Mouse (Mus musculus) heart, adult 9 months (tissue): ENCODE results near the gene Col26a1.

Experiments
- DNase-seq, 2 experiments: peaks; one replicate each; pipeline ENCODE4 v3.0.0; 2022; ENCODE audit warnings: low spot score in 2 of 2

Gene Col26a1

DNA sequence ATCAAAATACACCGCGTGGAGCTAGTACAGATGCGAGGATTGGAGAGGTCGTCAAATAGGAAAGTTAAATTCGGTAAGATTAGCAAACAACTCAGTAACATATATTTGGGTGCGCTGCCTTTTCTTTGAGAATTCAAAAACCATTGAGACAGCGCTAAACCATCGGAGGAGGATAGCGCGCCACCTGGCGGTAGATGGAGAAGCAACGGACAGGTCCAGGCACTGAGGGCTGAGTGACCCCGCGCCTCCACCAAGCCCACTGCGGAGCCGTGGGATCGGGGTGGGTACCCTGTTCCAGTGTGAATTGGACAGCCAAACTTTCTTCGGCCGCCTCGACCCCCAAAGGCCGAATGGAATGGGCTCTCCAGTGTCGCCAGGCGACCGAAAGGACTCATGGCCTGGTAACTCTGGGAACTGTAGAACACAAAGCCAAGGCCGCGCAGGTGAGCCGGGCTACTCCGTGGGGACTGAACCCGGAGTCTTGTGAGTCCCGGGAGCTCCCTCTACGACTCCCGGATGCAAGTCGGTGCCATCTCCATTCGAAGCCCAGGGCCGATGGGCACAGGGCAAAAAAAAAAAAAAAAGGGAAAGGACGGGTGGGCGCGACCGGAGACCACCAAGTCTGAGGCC is 1.5 kb downstream of the Col26a1 start:
- peak; percentile 31 to 65 for DNase-seq

GRCm38 (mm10) chr5:136880101-136880500 is 2.9 kb downstream of the Col26a1 start:
- no peak for DNase-seq

DNA sequence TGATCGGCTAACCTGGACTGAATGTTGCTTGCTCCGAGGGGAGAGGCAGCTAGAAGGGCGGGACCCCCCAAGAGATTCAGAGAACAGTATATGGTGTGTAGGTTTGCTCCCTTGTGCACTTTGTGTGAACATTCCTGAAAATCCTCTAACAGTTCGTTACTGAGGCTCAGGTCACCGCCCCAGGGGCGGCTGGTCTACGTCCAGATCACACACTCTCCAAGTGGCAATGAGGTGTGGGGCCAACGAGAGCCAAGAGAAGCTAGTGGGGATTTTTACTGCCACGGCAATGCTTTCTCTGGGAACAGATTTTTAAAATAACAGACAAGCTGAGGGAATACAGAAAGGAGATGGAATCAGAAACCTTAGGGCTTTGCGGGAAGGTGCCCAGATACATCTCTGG is 8.7 kb downstream of the Col26a1 start:
- DNase-seq = no peak

- DNase-seq = no peak
Observed at GRCm38 (mm10) chr5:136872417-136872816, 10.6 kb downstream of the Col26a1 start.

GRCm38 (mm10) chr5:136869451-136870114 is 13.4 kb downstream of the Col26a1 start:
- DNase-seq = no peak

DNA sequence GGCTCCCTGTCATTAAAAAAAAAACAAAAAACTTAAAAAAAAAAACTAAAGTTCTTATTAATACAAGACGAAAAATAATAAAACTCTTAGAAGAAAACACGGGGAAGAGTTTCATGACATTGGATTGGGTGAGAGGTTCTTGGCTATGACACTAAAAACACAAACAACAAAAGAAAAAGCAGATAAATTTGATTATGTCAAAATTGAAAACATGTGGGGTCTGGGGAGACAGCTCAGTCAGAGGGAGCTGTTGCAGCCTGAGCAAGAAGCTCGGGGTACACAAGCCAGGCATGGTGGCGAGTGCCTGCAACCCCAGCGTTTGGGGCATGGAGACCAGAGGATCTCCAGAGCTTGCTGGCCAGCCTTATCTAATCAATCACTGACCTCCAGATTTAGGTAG is 15.3 kb downstream of the Col26a1 start:
- DNase-seq = no peak

- DNase-seq = peak; percentile 47 to 70
Observed at GRCm38 (mm10) chr5:136863961-136864674, 18.9 kb downstream of the Col26a1 start.

- no peak for DNase-seq
Observed at GRCm38 (mm10) chr5:136863276-136863675, 19.7 kb downstream of the Col26a1 start.

DNA sequence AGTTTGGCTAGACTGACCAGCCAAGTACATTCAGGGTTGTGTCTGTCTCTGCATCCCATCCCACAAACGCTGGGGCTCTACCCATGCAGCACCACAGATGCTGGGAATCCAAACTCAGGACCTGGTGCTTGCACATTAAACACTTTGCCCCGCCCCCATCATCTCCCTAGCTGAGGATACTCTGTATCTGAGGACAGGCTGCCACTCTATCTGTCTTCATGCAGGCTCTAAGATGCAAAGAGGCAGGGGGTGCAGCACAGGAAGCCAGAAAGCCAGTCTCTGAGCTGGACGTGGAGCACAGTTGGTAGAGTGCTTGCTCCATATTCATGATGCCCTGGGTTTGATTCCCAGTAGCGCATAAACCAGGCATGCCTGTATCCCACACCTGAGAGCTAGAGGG is 20.2 kb downstream of the Col26a1 start:
- no peak for DNase-seq

DNA sequence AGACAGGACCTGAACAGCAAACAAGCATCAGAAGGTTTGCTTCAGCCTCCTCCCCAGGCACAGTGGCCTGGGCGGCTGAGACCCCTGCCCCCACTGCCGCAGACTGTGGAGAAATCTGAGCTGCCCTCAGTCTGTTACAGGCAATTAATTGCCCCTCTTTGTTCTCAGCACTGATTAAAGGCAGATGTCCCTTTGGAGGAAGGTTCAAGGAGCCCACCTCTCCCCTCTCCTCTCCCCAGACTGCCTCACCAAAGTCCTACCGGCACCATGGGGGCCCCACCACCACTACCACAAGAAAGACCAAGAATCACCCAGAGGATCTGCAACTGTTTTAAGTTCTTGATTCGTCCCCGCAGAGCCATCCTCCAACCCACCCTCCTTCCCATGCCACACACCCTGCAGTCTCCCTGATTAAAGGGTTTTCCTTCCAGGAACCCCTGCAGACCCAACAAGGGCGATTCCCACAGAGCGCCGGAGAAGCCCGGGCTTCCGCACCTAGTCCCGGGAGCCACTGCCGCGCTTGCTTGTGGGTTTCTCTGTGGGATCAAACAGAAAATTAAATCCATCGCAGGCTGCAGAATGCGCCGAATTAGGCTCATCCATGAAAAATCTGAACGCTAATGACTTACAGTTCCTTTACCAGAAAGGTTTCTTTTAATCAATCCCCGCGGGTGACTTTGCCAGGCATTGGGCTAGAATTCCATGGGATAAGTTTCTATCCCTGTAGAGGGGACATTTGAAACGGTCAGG is 21.6 kb downstream of the Col26a1 start:
- no peak for DNase-seq

GRCm38 (mm10) chr5:136850716-136851115 is 32.3 kb downstream of the Col26a1 start:
- DNase-seq = no peak

- DNase-seq = no peak
Observed at GRCm38 (mm10) chr5:136846385-136847264, 36.4 kb downstream of the Col26a1 start.

- DNase-seq = no peak
Observed at GRCm38 (mm10) chr5:136843930-136844329, 39.1 kb downstream of the Col26a1 start.

GRCm38 (mm10) chr5:136840036-136840435 is 43.0 kb downstream of the Col26a1 start:
- peak in 1 of 2 experiments; percentile 14 for DNase-seq

DNA sequence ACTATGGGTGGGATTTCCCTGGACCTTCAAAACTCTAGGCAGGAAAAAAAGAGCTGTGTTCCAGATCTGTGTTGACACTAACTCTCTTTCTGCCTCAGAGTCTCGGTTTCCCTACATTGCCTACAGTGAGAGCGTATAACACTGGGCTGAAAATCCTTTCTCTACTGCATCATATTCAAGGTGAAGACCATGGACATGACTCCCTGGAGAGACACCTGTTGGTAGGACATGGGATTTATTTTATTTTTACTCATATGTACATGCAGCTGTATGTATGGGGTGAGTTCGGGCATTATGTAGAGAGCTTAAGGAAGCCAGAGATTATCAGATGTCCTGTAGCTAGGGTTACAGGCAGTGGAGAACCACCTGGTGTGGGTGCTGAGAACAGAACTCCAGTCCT is 50.0 kb downstream of the Col26a1 start:
- DNase-seq = no peak

DNA sequence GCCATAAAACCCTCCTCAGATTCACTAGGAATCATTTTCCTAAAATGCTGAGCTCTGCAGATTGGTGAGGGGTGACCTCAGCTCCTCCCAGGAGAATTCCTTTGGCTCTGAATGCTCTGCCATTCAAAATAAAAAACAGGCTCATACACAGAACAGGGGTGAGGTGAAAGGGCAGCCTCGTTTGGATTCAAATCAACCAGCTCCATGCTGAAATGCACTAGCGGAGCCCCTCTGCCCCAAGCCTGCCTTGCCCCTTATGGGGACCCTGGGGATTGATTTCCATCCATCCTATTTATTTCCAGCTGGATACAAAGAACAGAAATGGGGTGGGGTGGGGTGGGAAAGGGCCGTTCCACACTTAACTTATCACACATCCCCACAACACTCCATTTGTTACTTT is 52.9 kb downstream of the Col26a1 start:
- no peak for DNase-seq

DNA sequence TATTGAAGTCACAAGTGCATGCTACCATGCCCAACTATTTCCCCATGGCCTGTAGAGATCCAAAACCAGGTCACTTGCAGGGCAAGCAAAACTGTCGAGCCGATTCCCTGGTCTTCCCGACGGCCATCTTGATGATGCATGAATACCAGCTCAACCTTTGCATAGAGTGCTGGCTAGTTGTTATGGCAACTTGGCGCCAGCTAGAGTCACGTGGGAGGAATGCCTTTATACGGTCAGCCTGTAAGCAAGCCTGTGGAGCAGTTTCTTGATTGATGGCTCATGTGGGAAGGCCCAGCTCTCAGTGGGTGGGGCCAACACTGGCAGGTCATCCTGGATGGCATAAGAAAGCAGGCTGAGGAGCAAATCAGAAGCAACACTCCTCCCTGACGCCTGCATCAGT is 61.0 kb downstream of the Col26a1 start:
- DNase-seq = no peak

DNA sequence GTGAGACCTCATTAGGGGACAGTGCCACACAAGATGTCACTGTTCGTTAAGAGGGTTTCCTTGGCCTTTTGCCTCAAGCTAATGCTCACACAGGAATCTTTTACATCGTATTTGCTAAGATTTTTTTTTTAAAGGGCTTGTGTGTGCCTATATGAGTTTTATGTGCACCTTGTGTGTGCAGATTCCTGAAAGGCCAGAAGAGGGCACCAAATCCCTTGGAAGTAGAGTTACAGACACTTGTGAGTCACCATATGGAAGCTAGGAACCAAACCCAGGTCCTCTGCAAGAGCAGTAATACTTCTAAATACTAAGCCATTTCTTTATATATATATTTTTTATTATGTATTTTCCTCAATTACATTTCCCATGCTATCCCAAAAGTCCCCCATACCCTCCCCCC is 62.1 kb downstream of the Col26a1 start:
- no peak for DNase-seq

DNA sequence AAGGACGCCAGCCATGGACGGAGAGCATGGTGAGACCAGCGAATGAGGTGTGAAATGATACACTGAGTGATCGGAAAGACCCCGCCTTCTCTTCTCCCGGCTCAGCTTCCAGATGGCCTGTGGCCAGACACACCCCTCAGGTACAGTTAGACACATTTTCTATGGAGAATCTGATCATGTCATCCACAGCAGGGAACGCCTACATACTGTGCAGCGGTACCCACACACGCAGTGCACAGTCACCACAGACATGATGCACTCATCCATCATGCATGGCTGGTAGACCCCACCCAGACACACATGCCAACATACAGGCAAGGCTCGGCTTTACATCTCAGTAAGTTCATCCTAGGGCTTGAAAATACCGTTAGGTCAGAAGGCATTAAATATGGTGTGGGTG is 63.3 kb downstream of the Col26a1 start:
- no peak for DNase-seq

GRCm38 (mm10) chr5:136810539-136811374 is 72.3 kb downstream of the Col26a1 start:
- DNase-seq = no peak
